Mouse (Mus musculus) right cerebral cortex, postnatal 10 days (tissue): ENCODE data around the gene Spata2.

Source experiments
- DNase-seq, 2 experiments: peaks; one replicate each; pipeline ENCODE4 v3.0.0; 2021; ENCODE audit warnings: low spot score in 2 of 2

The Spata2 gene

DNA sequence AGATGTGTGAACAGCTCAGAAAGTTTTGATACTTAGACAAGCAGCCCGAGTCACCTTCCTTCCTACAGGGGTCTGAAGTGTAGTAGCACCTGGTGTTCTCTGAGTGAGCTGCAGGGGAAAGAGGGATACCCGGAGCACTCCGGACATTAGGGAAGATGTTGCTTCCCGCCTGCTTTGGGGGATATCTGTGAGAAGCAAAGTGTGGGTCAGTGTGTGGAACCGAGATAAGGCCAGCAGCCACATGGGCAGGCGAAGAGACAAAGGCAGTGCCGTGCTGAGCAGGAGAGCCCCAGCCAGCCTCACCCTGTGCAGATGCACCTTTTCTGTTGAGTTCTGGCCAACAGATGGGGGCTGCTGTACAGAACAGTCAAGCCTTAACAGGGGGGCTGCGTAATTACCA lies 45.1 kb downstream of the Spata2 start:
- no peak for DNase-seq

DNA sequence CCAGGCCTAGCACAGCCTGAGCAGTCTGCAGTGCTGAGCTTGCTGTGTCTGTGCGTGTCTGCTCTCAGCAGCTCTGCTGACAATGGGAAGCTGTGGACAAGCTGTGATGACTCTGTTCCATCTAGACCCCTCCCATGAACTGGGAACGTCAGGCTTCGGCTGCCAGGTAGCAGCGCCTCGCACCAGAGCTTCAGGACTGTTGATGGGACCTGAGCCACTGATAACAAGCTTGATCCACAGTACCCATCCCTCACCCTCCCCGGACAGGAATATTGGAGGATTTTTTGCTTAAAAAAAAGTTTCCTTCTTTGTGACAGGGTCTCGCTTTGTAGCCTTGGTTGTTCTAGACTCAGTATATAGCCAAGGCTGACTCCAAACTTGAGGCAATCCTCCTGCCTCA lies 45.5 kb downstream of the Spata2 start:
- no peak for DNase-seq

DNA sequence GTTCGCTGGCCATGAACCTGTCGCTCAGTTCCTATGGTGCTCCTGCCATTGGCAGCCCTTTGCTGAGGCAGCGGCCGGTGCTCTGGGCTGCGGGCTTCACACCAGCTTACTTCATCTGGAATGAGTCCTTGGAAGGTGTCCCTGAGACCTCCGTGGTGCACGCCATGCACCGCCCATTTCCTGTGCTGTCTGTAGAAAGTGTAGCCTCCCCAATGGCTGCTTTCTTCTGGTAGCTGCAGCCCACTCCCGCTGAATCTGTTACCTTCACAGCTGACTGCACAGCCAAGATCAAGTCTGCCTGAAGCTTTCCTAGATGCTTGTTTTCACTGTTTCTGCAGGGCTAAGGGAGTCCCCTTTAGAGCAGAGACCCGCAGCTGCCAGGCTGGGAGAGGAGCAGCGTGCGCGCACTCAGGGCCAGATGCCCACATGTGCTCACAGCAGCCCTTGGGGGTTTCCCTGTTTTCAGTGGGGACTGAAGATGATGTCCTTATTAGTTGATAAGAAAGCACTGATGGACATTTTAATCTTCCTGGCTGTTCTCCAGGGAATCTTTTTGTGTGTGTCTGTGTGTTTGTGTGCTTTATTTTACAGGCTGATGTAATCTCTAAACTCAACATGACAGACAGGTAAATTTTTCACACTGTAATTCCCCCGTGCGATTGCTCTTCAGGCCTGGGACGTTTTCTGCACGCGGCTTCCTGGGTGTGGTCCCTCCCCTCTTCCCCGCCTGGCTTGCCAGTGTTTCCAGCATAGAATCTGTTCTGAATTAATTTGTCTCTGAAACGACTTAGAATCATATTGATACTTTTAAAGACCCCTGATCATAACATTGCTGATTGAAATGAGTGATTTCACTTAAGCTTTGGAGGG lies 46.5 kb downstream of the Spata2 start:
- DNase-seq, result no peak

DNA sequence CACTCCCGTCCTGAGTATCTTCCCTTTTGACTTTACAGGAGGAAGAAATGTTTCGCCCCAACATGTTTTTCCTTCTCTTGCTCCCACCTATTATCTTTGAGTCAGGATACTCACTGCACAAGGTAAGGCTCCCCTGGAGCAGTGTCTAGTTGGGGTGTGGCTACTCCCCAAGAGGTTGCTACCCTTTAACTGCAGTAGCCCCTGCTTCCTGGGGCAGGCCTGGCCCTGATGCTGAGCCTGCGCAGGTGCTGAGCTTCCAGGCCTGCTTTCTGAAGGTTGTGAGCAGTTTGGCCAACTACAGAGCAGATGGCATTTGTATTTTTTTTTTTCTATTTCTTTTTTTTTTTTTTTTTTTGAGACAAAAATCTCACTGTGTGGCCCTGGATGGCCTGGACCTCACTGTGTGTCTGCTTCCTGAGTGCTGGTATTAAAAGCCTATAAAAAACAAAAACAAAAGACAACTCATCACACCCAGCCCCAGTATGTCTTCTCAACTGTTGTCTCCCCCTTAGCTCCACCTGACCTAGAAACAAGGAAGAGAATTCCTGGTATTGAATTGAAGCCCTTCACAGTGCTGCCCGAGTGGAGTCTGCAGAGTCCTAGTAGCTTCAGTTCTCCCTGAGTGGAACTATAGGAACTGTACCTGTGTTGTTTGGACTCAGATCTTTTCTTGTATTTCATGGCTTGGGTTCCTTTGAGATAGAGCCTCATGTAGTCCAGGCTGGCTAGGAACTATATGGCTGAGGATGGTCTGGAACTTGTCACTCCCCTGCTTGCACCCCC lies 49.1 kb downstream of the Spata2 start:
- no peak for DNase-seq

DNA sequence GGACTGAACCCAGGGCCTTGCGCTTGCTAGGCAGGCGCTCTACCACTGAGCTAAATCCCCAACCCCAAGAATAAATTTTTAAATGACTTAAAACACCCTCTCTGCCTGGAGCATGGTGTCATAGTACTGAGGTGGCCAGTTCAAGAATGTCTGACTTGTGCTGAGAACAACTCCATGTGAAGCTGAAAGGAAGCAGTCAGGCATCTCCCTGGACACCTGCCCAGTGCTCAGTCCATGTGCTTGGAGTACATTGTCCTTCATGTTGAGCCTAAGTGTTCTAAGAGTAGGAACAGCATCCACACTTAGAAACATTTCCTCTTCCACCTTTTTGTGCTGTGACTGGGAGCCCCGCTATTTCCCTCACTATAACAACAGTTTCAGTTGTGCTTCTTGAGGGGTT lies 53.3 kb downstream of the Spata2 start:
- no peak for DNase-seq

DNA sequence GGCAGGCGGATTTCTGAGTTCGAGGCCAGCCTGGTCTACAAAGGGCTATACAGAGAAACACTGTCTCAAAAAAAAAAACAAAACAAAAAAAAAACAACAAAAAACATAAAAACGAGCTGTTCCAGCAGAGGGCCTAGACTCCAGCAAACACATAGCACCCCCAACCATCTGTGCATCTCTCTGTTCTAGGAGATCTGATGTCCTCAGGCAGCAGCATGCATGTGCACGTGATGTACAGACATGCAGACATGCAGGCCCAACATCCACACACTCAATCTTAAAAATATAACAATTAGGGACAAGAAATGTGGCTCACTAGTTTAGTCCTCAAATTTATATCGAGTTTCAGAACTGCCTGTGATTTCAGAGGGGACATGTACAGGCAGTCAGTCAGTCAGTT lies 56.3 kb downstream of the Spata2 start:
- DNase-seq, result peak; percentile 55 to 78

DNA sequence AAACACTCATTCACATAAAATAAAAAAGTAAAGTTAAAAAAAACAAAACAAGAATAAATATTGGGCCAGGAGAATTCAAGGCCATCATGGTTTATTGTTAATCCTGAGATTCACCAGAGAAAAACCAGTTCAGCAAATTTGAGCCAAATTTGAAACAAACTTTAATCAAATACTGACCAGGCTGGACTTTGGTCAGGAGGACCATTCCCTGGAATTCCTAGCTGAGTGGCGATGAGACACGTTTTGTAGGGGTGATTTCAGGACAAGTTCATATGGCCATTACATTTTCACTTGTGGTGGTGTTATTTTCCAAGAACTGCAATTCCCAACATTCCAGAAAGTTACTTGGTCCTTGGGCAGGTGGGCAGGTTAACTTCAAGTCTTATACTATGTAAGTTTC lies 57.1 kb downstream of the Spata2 start:
- DNase-seq, result no peak

DNA sequence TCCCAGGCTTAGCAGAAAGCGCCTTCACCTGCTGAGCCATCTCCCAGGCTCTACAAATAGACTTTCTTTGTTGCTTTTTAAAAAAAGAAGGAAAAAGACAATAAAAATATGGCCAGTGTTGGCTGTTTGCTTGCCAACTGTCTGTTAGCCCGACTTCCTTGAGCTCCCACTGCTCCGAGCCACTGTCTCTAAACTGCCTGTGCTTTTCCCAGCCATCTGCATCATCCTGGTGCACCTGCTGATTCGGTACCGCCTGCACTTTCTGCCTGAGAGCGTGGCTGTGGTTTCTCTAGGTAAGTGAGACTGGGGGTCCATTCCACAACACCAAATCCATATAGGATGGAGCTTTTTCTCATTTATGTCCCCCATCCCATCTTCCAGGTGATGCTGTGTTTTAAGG lies 58.1 kb downstream of the Spata2 start:
- no peak for DNase-seq

DNA sequence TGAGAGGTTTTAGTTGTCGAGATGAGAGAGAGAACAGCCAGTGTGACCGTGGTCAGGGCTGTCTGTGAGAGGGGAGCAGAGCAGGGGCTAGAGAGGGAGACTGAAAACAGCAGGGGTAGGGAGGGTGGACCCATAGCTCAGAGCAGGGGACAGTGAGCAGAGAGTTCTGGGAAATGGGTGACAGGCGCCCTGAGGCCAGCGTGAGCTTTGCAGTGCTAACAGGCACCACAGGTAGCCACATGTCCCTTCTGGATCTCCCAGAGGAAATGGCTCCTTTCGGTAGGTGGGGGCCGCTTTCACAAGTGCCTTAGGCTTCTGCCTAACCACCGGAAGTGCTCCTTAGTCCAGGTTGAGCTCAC lies 61.3 kb downstream of the Spata2 start:
- DNase-seq, result no peak
